Comparison of ENCODE assay signal across 8 mouse cellular contexts in genomic region chr10:71346722-71347508, GRCm38 (mm10). TPM values are rescaled to one million over a fixed set of nuclear protein-coding genes. Genes with fewer than 3 reads are reported as not detected.
DNase-seq lines count a peak whose midpoint lies in the region; ATAC-seq and TF ChIP-seq lines count a peak whose summit lies in the region.

No protein-coding gene starts in this region.

- 0 out of 2 replicates have a peak overlapping the region, but pooled peaks have one; percentile 1 for H3K27ac ChIP-seq in cortical plate, adult 2 months (ENCODE audit: insufficient read depth, low read length)
- peak overlapping the region; percentile 92 for H3K27ac ChIP-seq in midbrain, embryonic 10.5 days (replicated peaks)

- H3K4me1 ChIP-seq in cortical plate, adult 2 months (ENCODE audit: control insufficient read depth, insufficient read depth, low read length), result peaks cover 7% of the 10 kb centered on the region; the same call in 1 of the 2 replicates
- H3K4me1 ChIP-seq in midbrain, embryonic 10.5 days, result peaks cover 57% of the 10 kb centered on the region

- no peak for TF ChIP-seq POLR2A in cortical plate, adult 2 months (IDR thresholded peaks at IDR 0.05; ENCODE audit: extremely low read depth, insufficient read depth, low read length)

- no peak for TF ChIP-seq CTCF in cortical plate, adult 2 months (IDR thresholded peaks at IDR 0.05; ENCODE audit: extremely low read depth, insufficient read depth, low read length)

- no peaks in the 10 kb centered on the region for H3K27me3 ChIP-seq in midbrain, embryonic 10.5 days (ENCODE audit: low read depth, poor library complexity, severe bottlenecking)

- H3K36me3 ChIP-seq in midbrain, embryonic 10.5 days, result peaks cover 18% of the 10 kb centered on the region

- WGBS in midbrain, embryonic 10.5 days, result 14% methylated on average over 13 of the region's 13 CpGs

- peak; percentile 34 for DNase-seq in layer of hippocampus, adult 9-11 months
- DNase-seq in layer of hippocampus, adult 8-10 months (ENCODE audit: low spot score in 2 of 2), result no peak
- peak; percentile 72 for DNase-seq in ES-CJ7 (ENCODE audit: low read depth, low spot score)
- no peak for DNase-seq in midbrain, embryonic 10.5 days (ENCODE audit: low spot score)
- no peak for DNase-seq in urinary bladder, postnatal 36 days (ENCODE audit: low spot score in 2 of 2)
- DNase-seq in gastrocnemius, adult 18-20 months (ENCODE audit: low spot score), result no peak

- H3K4me3 ChIP-seq in cortical plate, adult 2 months (ENCODE audit: insufficient read depth, low read length), result peak overlapping the region; percentile 42
- peak overlapping the region; percentile 94 for H3K4me3 ChIP-seq in midbrain, embryonic 10.5 days

- no peaks in the 10 kb centered on the region for H3K9me3 ChIP-seq in midbrain, embryonic 10.5 days (replicated peaks)

- peak; percentile 70 for ATAC-seq in inflammation-experienced regulatory T-cells, adult 6 months

RNA-seq across cellular contexts. Expression of gene Ipmk, which starts 0.6 kb away (rescaled TPM):
- total RNA-seq in layer of hippocampus, adult 8-10 months (2022), result 10 to 100 TPM; 35.0 to 41.8 (median 37.4) TPM
- 15.3 and 16.3 TPM in 2 replicates for polyA plus RNA-seq in cortical plate, adult 2 months (2012; rRNA removed)
- polyA plus RNA-seq in inflammation-experienced regulatory T-cells, adult 6 months (2017; shearing (Covaris generic)), result 1 to 10 TPM; 3.3 to 5.9 (median 5.4) TPM
- 19.1 and 20.2 TPM in 2 replicates for polyA plus RNA-seq in midbrain, embryonic 10.5 days (2016; fragmentation: Nextera tagmentation; extraction: Ambion mirVana)
- 10 to 100 TPM; 18.0 to 19.4 TPM for total RNA-seq in gastrocnemius, adult 18-20 months (2021)

RNA-seq across cellular contexts. Expression of gene Cisd1, which starts 2.2 kb away (rescaled TPM):
- total RNA-seq in layer of hippocampus, adult 8-10 months (2022), result 100 to 1,000 TPM; 117 to 140 (median 130) TPM
- 172 and 178 TPM in 2 replicates for polyA plus RNA-seq in cortical plate, adult 2 months (2012; rRNA removed)
- 10 to 100 TPM; 31.9 to 59.6 (median 36.2) TPM for polyA plus RNA-seq in inflammation-experienced regulatory T-cells, adult 6 months (2017; shearing (Covaris generic))
- 153 and 154 TPM in 2 replicates for polyA plus RNA-seq in midbrain, embryonic 10.5 days (2016; fragmentation: Nextera tagmentation; extraction: Ambion mirVana)
- total RNA-seq in gastrocnemius, adult 18-20 months (2021), result 100 to 1,000 TPM; 235 to 236 TPM

Comparison
In these comparisons a context has a peak if more than half of its experiments do, and no peak if none do; other contexts are left out.
1. DNase-seq: peak in layer of hippocampus, adult 9-11 months (single experiment) and ES-CJ7 (single experiment); none in layer of hippocampus, adult 8-10 months (0 of 2), midbrain, embryonic 10.5 days (single experiment), urinary bladder, postnatal 36 days (0 of 2) and gastrocnemius, adult 18-20 months (single experiment).